Mouse (Mus musculus): Measurements from ENCODE around the gene Rabgap1l.

DNA sequence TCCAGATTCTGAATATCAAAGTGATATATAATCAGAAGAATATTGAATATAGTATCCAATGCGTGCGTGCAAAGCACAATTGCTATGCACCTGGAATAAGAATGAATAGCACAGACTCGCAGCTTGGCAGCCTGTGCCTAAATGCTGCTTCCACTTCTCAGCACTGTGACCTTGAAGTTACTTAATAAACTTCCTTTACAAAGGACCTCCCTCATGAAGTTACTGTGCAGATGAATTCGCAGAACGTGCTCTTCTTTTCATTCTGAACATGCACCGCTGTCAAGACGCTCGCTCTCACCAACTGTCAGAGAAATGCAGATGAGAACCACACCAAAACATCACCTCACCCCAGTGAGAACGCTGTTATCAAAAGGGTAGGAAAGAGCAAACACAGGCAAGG lies 502.8 kb downstream of the Rabgap1l start:
- TF ChIP-seq CTCF (conservative IDR thresholded peaks at IDR 0.05; ENCODE audit: low read length) (no peak), NANOG (IDR thresholded peaks at IDR 0.05; ENCODE audit: borderline replicate concordance, low read length) (no peak), POU5F1 (IDR thresholded peaks at IDR 0.05; ENCODE audit: borderline replicate concordance, low read length) (no peak)

Data from E14TG2a.4 (cell line).